In genomic region chr9:63674613-63675012, GRCm38 (mm10) we compare ENCODE assay signal across 19 mouse cellular contexts.
A peak's percentile ranks its signal among the peaks of the same experiment; 100 is the strongest.
DNase-seq lines count a peak whose midpoint lies in the region; ATAC-seq and TF ChIP-seq lines count a peak whose summit lies in the region.
"Had no signal": no experiment of that assay in that cellular context is flagged by ENCODE, and none has a peak within 500 bp of the region (broad histone marks: within the 10 kb centered on the region; RNA-seq: fewer than 3 reads in every experiment).

No protein-coding gene starts in this region.

- no peaks in the 10 kb centered on the region for H3K36me3 ChIP-seq in lung, postnatal 0 days (ENCODE audit: insufficient read depth, low read length)
- H3K36me3 ChIP-seq: forebrain, embryonic 15.5 days; liver, embryonic 12.5 days; midbrain, embryonic 13.5 days had no signal

- intact Hi-C loops in gastrocnemius, adult 2 months (cut with DNase I), result no loop called here
- intact Hi-C loops in gastrocnemius, postnatal 36 days (cut with DNase I), result no loop called here

- H3K4me1 ChIP-seq in lung, postnatal 0 days (ENCODE audit: insufficient read depth, low read depth, low read length), result peaks cover 8% of the 10 kb centered on the region
- H3K4me1 ChIP-seq: forebrain, embryonic 15.5 days; midbrain, embryonic 13.5 days had no signal

- H3K9ac ChIP-seq in lung, postnatal 0 days (replicated peaks; ENCODE audit: low read depth), result no peak overlapping the region
- H3K9ac ChIP-seq: forebrain, embryonic 15.5 days; liver, embryonic 12.5 days; midbrain, embryonic 13.5 days had no signal

- no peaks in the 10 kb centered on the region for H3K27me3 ChIP-seq in lung, postnatal 0 days (replicated peaks; ENCODE audit: insufficient read depth, low read length)
- H3K27me3 ChIP-seq: CH12.LX; forebrain, embryonic 15.5 days; liver, embryonic 12.5 days; midbrain, embryonic 13.5 days; Patski had no signal

- ATAC-seq in lung, postnatal 0 days, result no peak
- no peak for ATAC-seq in frontal cortex, adult (ENCODE audit: low TSS enrichment)
- ATAC-seq: forebrain, embryonic 15.5 days; hindbrain, postnatal 0 days; liver, embryonic 12.5 days; midbrain, embryonic 13.5 days; Patski had no signal

- peak overlapping the region; percentile 43; the same call in 1 of the 2 replicates for H3K27ac ChIP-seq in gastrocnemius, adult 2 months
- H3K27ac ChIP-seq in lung, postnatal 0 days (ENCODE audit: low read length), result no peak overlapping the region
- H3K27ac ChIP-seq: forebrain, embryonic 15.5 days; hindbrain, postnatal 0 days; kidney, postnatal 0 days; liver, embryonic 12.5 days; midbrain, embryonic 13.5 days had no signal

- H3K9me3 ChIP-seq in lung, postnatal 0 days (ENCODE audit: low read length), result no peaks in the 10 kb centered on the region
- H3K9me3 ChIP-seq: forebrain, embryonic 15.5 days; liver, embryonic 12.5 days; midbrain, embryonic 13.5 days had no signal

- no peak for TF ChIP-seq EP300 in lung, postnatal 0 days (IDR thresholded peaks at IDR 0.05)

- DNase-seq in gastrocnemius, adult 2 months, result no peak
- DNase-seq in gastrocnemius, postnatal 36 days, result no peak
- DNase-seq in lung, postnatal 0 days (ENCODE audit: low spot score), result peak; percentile 55
- DNase-seq in lung, postnatal 36 days, result no peak
- DNase-seq in induced T-regulatory cell, adult 2 months (ENCODE audit: low read depth), result peak; percentile 30
- no peak for DNase-seq in kidney, adult 9 months
- DNase-seq: cerebellum, adult 8-10 months; embryo, embryonic 11 days; lung, postnatal 14 days; right cerebral cortex, postnatal 25 days; thymus, postnatal 25 days had no signal

- TF ChIP-seq CTCF in gastrocnemius, adult 2 months (IDR thresholded peaks at IDR 0.05), result no peak
- TF ChIP-seq CTCF in lung, postnatal 0 days (IDR thresholded peaks at IDR 0.05), result no peak

- no peak overlapping the region for H3K4me3 ChIP-seq in gastrocnemius, adult 2 months
- H3K4me3 ChIP-seq in lung, postnatal 0 days (ENCODE audit: low read depth, low read length), result no peak overlapping the region
- H3K4me3 ChIP-seq: forebrain, embryonic 15.5 days; liver, embryonic 12.5 days; midbrain, embryonic 13.5 days had no signal

- WGBS in lung, postnatal 0 days, result 65% methylated on average over 10 of the region's 10 CpGs

- H3K4me2 ChIP-seq in lung, postnatal 0 days (replicated peaks; ENCODE audit: low read depth, low read length), result no peak overlapping the region
- H3K4me2 ChIP-seq: forebrain, embryonic 15.5 days; liver, embryonic 12.5 days; midbrain, embryonic 13.5 days had no signal

Comparison
In these comparisons a context has a peak if more than half of its experiments do, and no peak if none do; other contexts are left out.
1. DNase-seq: peak in lung, postnatal 0 days (single experiment) and induced T-regulatory cell, adult 2 months (single experiment); none in gastrocnemius, adult 2 months (single experiment), gastrocnemius, postnatal 36 days (0 of 2), lung, postnatal 36 days (single experiment) and kidney, adult 9 months (single experiment).